Mouse (Mus musculus) CH12.LX (cell line): ENCODE measurements at regions not wholly inside any gene's neighbourhood (a gene's known extent, or its start where the extent isn't known, plus 50 kb on each side); places are given as distances from the start of the nearest gene placed in this dataset.

ENCODE experiments used
- DNase-seq: peaks from one replicate; pipeline ENCODE4 v3.0.0-alpha.2; 2013; ENCODE audit errors: extremely low read depth
- H3K27ac ChIP-seq: 2 replicates; pipeline ENCODE4 v1.5.1; 2012; ENCODE audit warnings: low read depth, mild to moderate bottlenecking, control low read depth, moderate library complexity; ENCODE audit not compliant: insufficient read depth
- H3K27me3 ChIP-seq: replicated peaks from 2 replicates; pipeline ENCODE3; 2012; ENCODE audit warnings: inconsistent platforms
- H3K36me3 ChIP-seq, 2 experiments: replicated peaks in 1 of 2; 2 replicates each; pipeline versions ENCODE3 to v1.6.1; 2012; ENCODE audit warnings: inconsistent platforms in 1 of 2, low read length in 1 of 2, mild to moderate bottlenecking in 1 of 2, mixed read lengths in 1 of 2, moderate library complexity in 1 of 2; ENCODE audit not compliant: control insufficient read depth in 1 of 2, insufficient read depth in 1 of 2
- H3K4me1 ChIP-seq, 2 experiments: 2 replicates each; pipeline ENCODE4 v1.6.1; 2012; ENCODE audit warnings: inconsistent platforms in 1 of 2, moderate library complexity in 1 of 2; ENCODE audit not compliant: insufficient read depth in 2 of 2, control insufficient read depth in 1 of 2
- H3K4me2 ChIP-seq: 2 replicates; pipeline ENCODE4 v1.6.1; 2012; ENCODE audit warnings: low read depth, mild to moderate bottlenecking, control low read depth; ENCODE audit not compliant: poor library complexity, insufficient read depth, severe bottlenecking
- H3K4me3 ChIP-seq, 3 experiments: fragments of 150-350 bp in 1 of 3; sonication (generic) in 1 of 3; replicated peaks in 1 of 3; 2 replicates each; pipeline versions ENCODE3 to v1.5.1; 2011 to 2012; ENCODE audit warnings: low read depth in 2 of 3, low read length in 2 of 3, mild to moderate bottlenecking in 2 of 3, moderate library complexity in 2 of 3, control low read depth in 1 of 3, improper control_type of control experiment in 1 of 3, inconsistent platforms in 1 of 3, mixed read lengths in 1 of 3; ENCODE audit not compliant: poor library complexity in 1 of 3
- H3K79me2 ChIP-seq: replicated peaks from 2 replicates; pipeline ENCODE4 v1.6.1; 2012; ENCODE audit warnings: mild to moderate bottlenecking, moderate library complexity; ENCODE audit not compliant: control insufficient read depth, poor library complexity, insufficient read depth, severe bottlenecking; ENCODE audit errors: extremely low read depth
- H3K9ac ChIP-seq: 2 replicates; pipeline ENCODE4 v1.6.1; 2012; ENCODE audit warnings: low read depth, mild to moderate bottlenecking, control low read depth, moderate library complexity; ENCODE audit not compliant: insufficient read depth
- H3K9me3 ChIP-seq: replicated peaks from 2 replicates; pipeline ENCODE3; 2012; ENCODE audit warnings: low read length, inconsistent platforms, mixed read lengths
- CHD1 ChIP-seq: IDR thresholded peaks from 2 replicates; pipeline ENCODE4 v1.6.1; 2012; ENCODE audit warnings: low read depth, low read length, improper control_type of control experiment, inconsistent platforms
- CHD2 ChIP-seq: IDR thresholded peaks from 2 replicates; pipeline ENCODE4 v1.6.1; 2011; ENCODE audit warnings: low read length, improper control_type of control experiment
- E2F4 ChIP-seq: IDR thresholded peaks from 2 replicates; pipeline ENCODE4 v1.6.1; 2011; ENCODE audit warnings: low read depth, low read length, improper control_type of control experiment; ENCODE audit not compliant: insufficient replicate concordance
- ETS1 ChIP-seq: conservative IDR thresholded peaks from 2 replicates; pipeline ENCODE4 v1.6.1; 2012; ENCODE audit warnings: low read depth, mild to moderate bottlenecking, inconsistent platforms, low read length, improper control_type of control experiment, moderate library complexity
- GABPA ChIP-seq: IDR thresholded peaks from 2 replicates; pipeline ENCODE4 v1.6.1; 2012; ENCODE audit warnings: low read depth, low read length, improper control_type of control experiment, inconsistent platforms; ENCODE audit not compliant: insufficient replicate concordance
- HCFC1 ChIP-seq: IDR thresholded peaks from 2 replicates; pipeline ENCODE4 v1.6.1; 2012; ENCODE audit warnings: low read depth, mild to moderate bottlenecking, inconsistent platforms, low read length, improper control_type of control experiment
- MAZ ChIP-seq: IDR thresholded peaks from 2 replicates; pipeline ENCODE4 v1.6.1; 2012; ENCODE audit warnings: low read depth, mild to moderate bottlenecking, inconsistent platforms, low read length, improper control_type of control experiment, moderate library complexity
- MXI1 ChIP-seq: IDR thresholded peaks from 2 replicates; pipeline ENCODE4 v1.6.1; 2011; ENCODE audit warnings: mild to moderate bottlenecking, low read depth, low read length, improper control_type of control experiment
- MYC ChIP-seq: IDR thresholded peaks from 2 replicates; pipeline ENCODE4 v1.6.1; 2011; ENCODE audit warnings: low read depth, mild to moderate bottlenecking, improper control_type of control experiment, low read length
- NRF1 ChIP-seq: IDR thresholded peaks from 2 replicates; pipeline ENCODE4 v1.6.1; 2014; ENCODE audit warnings: low read depth, mild to moderate bottlenecking, inconsistent platforms, low read length, improper control_type of control experiment, moderate library complexity
- POLR2A ChIP-seq: IDR thresholded peaks from 2 replicates; pipeline ENCODE4 v1.6.1; 2011; ENCODE audit warnings: low read depth, mild to moderate bottlenecking, improper control_type of control experiment, low read length
- POLR2AphosphoS2 ChIP-seq: IDR thresholded peaks from 2 replicates; pipeline ENCODE4 v1.6.1; 2011; ENCODE audit warnings: low read depth, low read length, improper control_type of control experiment
- RCOR1 ChIP-seq: conservative IDR thresholded peaks from 2 replicates; pipeline ENCODE4 v1.6.1; 2012; ENCODE audit warnings: low read depth, mild to moderate bottlenecking, inconsistent platforms, low read length, improper control_type of control experiment
- SIN3A ChIP-seq: IDR thresholded peaks from 2 replicates; pipeline ENCODE4 v1.6.1; 2012; ENCODE audit warnings: low read length, improper control_type of control experiment, inconsistent platforms
- SMC3 ChIP-seq: IDR thresholded peaks from 2 replicates; pipeline ENCODE4 v1.6.1; 2011; ENCODE audit warnings: low read depth, low read length, improper control_type of control experiment
- TBP ChIP-seq: conservative IDR thresholded peaks from 2 replicates; pipeline ENCODE4 v1.6.1; 2011; ENCODE audit warnings: low read depth, low read length, improper control_type of control experiment
- TCF12 ChIP-seq: IDR thresholded peaks from 2 replicates; pipeline ENCODE4 v1.6.1; 2014; ENCODE audit warnings: low read depth, mild to moderate bottlenecking, inconsistent platforms, low read length, improper control_type of control experiment
- dilution Hi-C: fragments of 300-500 bp; cut with MboI; formaldehyde crosslinking; loops from 2 replicates; pipeline ENCODE4 v1.14.3; 2020; ENCODE audit warnings: low sequenced_read_pairs; ENCODE audit not compliant: extremely low pct_unique_long_range_greater_than_20kb, extremely low pct_ligation_motif_present
- in situ Hi-C: fragments of 300-500 bp; cut with MboI; formaldehyde crosslinking; loops from 3 replicates; pipeline ENCODE4 v1.14.3; 2019; ENCODE audit warnings: low sequenced_read_pairs, low pct_ligation_motif_present, low pct_unique_long_range_greater_than_20kb, mixed read lengths

- TF ChIP-seq GABPA (no peak), CHD2 (no peak), MXI1 (no peak), TBP (no peak), CHD1 (no peak), ETS1 (no peak), POLR2A (no peak), POLR2AphosphoS2 (no peak), MAZ (no peak), MYC (no peak), E2F4 (no peak), SMC3 (no peak)
- H3K4me2 ChIP-seq, result no peak overlapping the region
- H3K4me1 ChIP-seq, result peaks cover 0 to 41% of the 10 kb centered on the region in 2 experiments; a peak in 2 of 4 replicates
- H3K27me3 ChIP-seq, result no peaks in the 10 kb centered on the region
- no peak overlapping the region for H3K9ac ChIP-seq
- DNase-seq, result no peak
- H3K9me3 ChIP-seq, result no peaks in the 10 kb centered on the region
- dilution Hi-C loops, result no loop called here
- H3K36me3 ChIP-seq, result no peaks in the 10 kb centered on the region
- H3K27ac ChIP-seq, result no peak overlapping the region
- H3K4me3 ChIP-seq, result no peak overlapping the region
- in situ Hi-C loops, result no loop called here
- H3K79me2 ChIP-seq, result no peaks in the 10 kb centered on the region
Observed at GRCm38 (mm10) chr1:183780779-183781178, 232.3 kb upstream of the Dusp10 start.

DNA sequence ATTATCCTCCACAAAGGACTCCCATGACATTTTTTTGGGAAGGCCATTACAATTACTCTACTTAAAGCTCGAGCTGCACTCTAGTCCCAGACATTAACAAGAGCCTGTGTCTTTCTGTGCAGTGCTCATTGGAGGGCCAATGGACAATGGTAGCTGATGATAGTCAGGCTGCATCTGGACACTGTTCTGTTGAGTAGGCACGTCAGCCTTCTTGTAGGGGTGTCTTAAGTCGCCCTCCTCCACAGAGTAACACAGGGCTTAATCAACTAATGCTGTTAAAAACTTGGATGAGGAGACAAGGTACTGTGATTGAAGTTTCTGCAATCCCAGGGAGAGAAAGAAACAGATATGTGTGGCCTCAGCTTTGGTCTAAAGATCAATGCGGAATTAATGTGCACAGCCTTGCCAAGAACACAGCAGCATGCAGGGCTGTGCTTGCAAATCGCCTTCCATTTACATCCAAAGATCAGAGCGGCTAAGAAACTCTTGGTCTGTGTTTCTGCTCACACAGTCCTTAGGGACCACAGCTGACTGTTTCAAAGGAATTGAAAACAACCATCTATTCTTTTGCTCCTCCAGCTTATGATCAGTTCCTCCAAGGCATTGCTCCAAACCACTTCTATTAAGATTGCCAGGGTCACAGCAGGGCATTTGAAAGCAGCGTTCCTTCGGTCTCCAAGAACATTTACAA is 229.5 kb upstream of the Dusp10 start:
- Histone ChIP-seq H3K27ac (no peak overlapping the region), H3K4me3 (no peak overlapping the region), H3K4me2 (no peak overlapping the region), H3K4me1 (peaks cover 0 to 41% of the 10 kb centered on the region in 2 experiments; a peak in 2 of 4 replicates), H3K9ac (no peak overlapping the region), H3K36me3 (no peaks in the 10 kb centered on the region), H3K9me3 (no peaks in the 10 kb centered on the region), H3K79me2 (no peaks in the 10 kb centered on the region), H3K27me3 (no peaks in the 10 kb centered on the region)
- dilution Hi-C loops, result no loop called here
- no peak for DNase-seq
- TF ChIP-seq RCOR1, result no peak
- TF ChIP-seq NRF1, result no peak
- no peak for TF ChIP-seq MXI1
- TF ChIP-seq MYC, result no peak
- TF ChIP-seq POLR2AphosphoS2, result no peak
- no peak for TF ChIP-seq GABPA
- no peak for TF ChIP-seq SIN3A
- no peak for TF ChIP-seq ETS1
- TF ChIP-seq HCFC1, result no peak
- no peak for TF ChIP-seq TCF12
- in situ Hi-C loops, result no loop called here
